Comparison of ENCODE assay signal across 25 mouse cellular contexts in the genomic region with DNA sequence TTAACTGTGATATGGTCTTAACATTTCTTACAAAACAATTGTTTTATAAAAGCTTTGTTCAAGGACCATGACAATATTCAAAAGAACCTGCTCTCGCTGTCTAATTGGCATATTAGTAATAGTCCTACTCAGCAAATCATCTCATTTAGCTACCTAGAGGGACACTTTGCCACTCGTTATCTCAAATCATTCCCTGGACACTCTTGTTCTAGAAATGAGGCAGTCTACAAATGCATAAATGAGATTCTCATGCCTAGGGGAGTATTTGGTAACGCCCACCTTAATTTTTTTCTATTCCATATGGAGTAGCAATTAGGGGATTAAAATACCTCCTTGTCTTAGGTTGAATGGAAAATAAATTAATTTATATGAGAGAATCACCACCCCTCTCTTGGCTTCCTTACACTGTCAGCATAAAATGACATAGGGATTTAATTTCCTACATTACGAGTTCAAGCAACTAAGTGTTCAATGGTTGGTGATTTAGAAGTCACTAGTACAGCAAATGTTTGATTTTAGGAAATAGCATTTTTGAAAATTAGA.
DNase-seq lines count a peak whose midpoint lies in the region; ATAC-seq lines count a peak whose summit lies in the region.
"Had no signal": no experiment of that assay in that cellular context is flagged by ENCODE, and none has a peak within 500 bp of the region (broad histone marks: within the 10 kb centered on the region; RNA-seq: fewer than 3 reads in every experiment).

No protein-coding gene starts in this region.

- H3K4me3 ChIP-seq in hindbrain, embryonic 12.5 days, result no peak overlapping the region
- no peak overlapping the region for H3K4me3 ChIP-seq in hindbrain, embryonic 16.5 days (ENCODE audit: low read length)
- H3K4me3 ChIP-seq in neural tube, embryonic 12.5 days, result no peak overlapping the region
- no peak overlapping the region for H3K4me3 ChIP-seq in neural tube, embryonic 14.5 days (ENCODE audit: low read depth, low read length)
- H3K4me3 ChIP-seq: embryonic facial prominence, embryonic 12.5 days; erythroblast, embryonic 14.5 days; forebrain, embryonic 12.5 days; forebrain, embryonic 15.5 days; heart, embryonic 12.5 days; heart, embryonic 15.5 days; hindbrain, embryonic 15.5 days had no signal

- no peaks in the 10 kb centered on the region for H3K9me3 ChIP-seq in hindbrain, embryonic 12.5 days (replicated peaks)
- no peaks in the 10 kb centered on the region for H3K9me3 ChIP-seq in hindbrain, embryonic 16.5 days (ENCODE audit: control insufficient read depth, low read length)
- H3K9me3 ChIP-seq in neural tube, embryonic 12.5 days, result no peaks in the 10 kb centered on the region
- H3K9me3 ChIP-seq in neural tube, embryonic 14.5 days (ENCODE audit: control insufficient read depth, low read length), result no peaks in the 10 kb centered on the region
- H3K9me3 ChIP-seq: embryonic facial prominence, embryonic 12.5 days; forebrain, embryonic 12.5 days; forebrain, embryonic 15.5 days; heart, embryonic 12.5 days; heart, embryonic 15.5 days; hindbrain, embryonic 15.5 days had no signal

- intact Hi-C loops in heart, postnatal 10 days (cut with DNase I), result no loop called here

- H3K4me2 ChIP-seq in hindbrain, embryonic 12.5 days (replicated peaks), result no peak overlapping the region
- no peak overlapping the region for H3K4me2 ChIP-seq in hindbrain, embryonic 16.5 days (ENCODE audit: low read length)
- H3K4me2 ChIP-seq in neural tube, embryonic 12.5 days (replicated peaks), result no peak overlapping the region
- H3K4me2 ChIP-seq in neural tube, embryonic 14.5 days (ENCODE audit: low read depth, low read length), result no peak overlapping the region
- H3K4me2 ChIP-seq: embryonic facial prominence, embryonic 12.5 days; forebrain, embryonic 12.5 days; forebrain, embryonic 15.5 days; heart, embryonic 12.5 days; heart, embryonic 15.5 days; hindbrain, embryonic 15.5 days had no signal

- H3K27me3 ChIP-seq in hindbrain, embryonic 12.5 days, result no peaks in the 10 kb centered on the region
- no peaks in the 10 kb centered on the region for H3K27me3 ChIP-seq in hindbrain, embryonic 16.5 days (replicated peaks; ENCODE audit: control insufficient read depth, insufficient read depth, low read length)
- no peaks in the 10 kb centered on the region for H3K27me3 ChIP-seq in neural tube, embryonic 12.5 days (replicated peaks)
- no peaks in the 10 kb centered on the region for H3K27me3 ChIP-seq in neural tube, embryonic 14.5 days (ENCODE audit: control insufficient read depth, insufficient read depth, low read length)
- H3K27me3 ChIP-seq: embryonic facial prominence, embryonic 12.5 days; forebrain, embryonic 12.5 days; forebrain, embryonic 15.5 days; heart, embryonic 12.5 days; heart, embryonic 15.5 days; hindbrain, embryonic 15.5 days had no signal

- DNase-seq in neural tube, embryonic 10.5 days (ENCODE audit: extremely low spot score, low spot score), result no peak
- DNase-seq in heart, postnatal 10 days, result no peak
- DNase-seq: adrenal gland, adult 2 months; adrenal gland, postnatal 14 days; cerebellum, adult 18-20 months; cerebellum, adult 9-10 months; cerebellum, postnatal 14 days; gastrocnemius, postnatal 25 days; heart, adult 18-20 months; heart, postnatal 14 days; heart, postnatal 4 days had no signal

- H3K4me1 ChIP-seq in hindbrain, embryonic 12.5 days, result no peaks in the 10 kb centered on the region
- no peaks in the 10 kb centered on the region for H3K4me1 ChIP-seq in hindbrain, embryonic 16.5 days (ENCODE audit: control insufficient read depth, insufficient read depth, low read depth, low read length)
- H3K4me1 ChIP-seq in neural tube, embryonic 12.5 days, result no peaks in the 10 kb centered on the region
- H3K4me1 ChIP-seq in neural tube, embryonic 14.5 days (ENCODE audit: control insufficient read depth, insufficient read depth, low read length), result no peaks in the 10 kb centered on the region
- H3K4me1 ChIP-seq: embryonic facial prominence, embryonic 12.5 days; forebrain, embryonic 12.5 days; forebrain, embryonic 15.5 days; heart, embryonic 12.5 days; heart, embryonic 15.5 days; hindbrain, embryonic 15.5 days had no signal

- H3K36me3 ChIP-seq in hindbrain, embryonic 12.5 days, result no peaks in the 10 kb centered on the region
- H3K36me3 ChIP-seq in hindbrain, embryonic 16.5 days (ENCODE audit: control insufficient read depth, insufficient read depth, low read length), result no peaks in the 10 kb centered on the region
- no peaks in the 10 kb centered on the region for H3K36me3 ChIP-seq in neural tube, embryonic 12.5 days
- H3K36me3 ChIP-seq in neural tube, embryonic 14.5 days (ENCODE audit: control insufficient read depth, insufficient read depth, low read length), result no peaks in the 10 kb centered on the region
- H3K36me3 ChIP-seq: embryonic facial prominence, embryonic 12.5 days; forebrain, embryonic 12.5 days; forebrain, embryonic 15.5 days; heart, embryonic 12.5 days; heart, embryonic 15.5 days had no signal

- H3K27ac ChIP-seq in hindbrain, embryonic 12.5 days, result no peak overlapping the region
- H3K27ac ChIP-seq in hindbrain, embryonic 16.5 days (ENCODE audit: low read depth, low read length), result no peak overlapping the region
- no peak overlapping the region for H3K27ac ChIP-seq in neural tube, embryonic 12.5 days
- no peak overlapping the region for H3K27ac ChIP-seq in neural tube, embryonic 14.5 days (ENCODE audit: low read depth, low read length)
- H3K27ac ChIP-seq: embryonic facial prominence, embryonic 12.5 days; forebrain, embryonic 12.5 days; forebrain, embryonic 15.5 days; heart, embryonic 15.5 days; hindbrain, embryonic 15.5 days had no signal

- 67% methylated on average over 4 of the region's 4 CpGs for WGBS in hindbrain, embryonic 12.5 days
- 57% methylated on average over 4 of the region's 4 CpGs for WGBS in hindbrain, embryonic 16.5 days
- WGBS in neural tube, embryonic 12.5 days, result 68% methylated on average over 4 of the region's 4 CpGs
- WGBS in neural tube, embryonic 14.5 days, result 45% methylated on average over 4 of the region's 4 CpGs

- ATAC-seq in hindbrain, embryonic 12.5 days (ENCODE audit: low FRiP score), result peak; percentile 54
- ATAC-seq in hindbrain, embryonic 16.5 days, result no peak
- ATAC-seq in neural tube, embryonic 12.5 days (ENCODE audit: low FRiP score, low read depth), result 0 out of 2 replicates have a peak, but pooled peaks have one; percentile 29
- ATAC-seq in neural tube, embryonic 14.5 days (ENCODE audit: low read depth), result peak; percentile 51; the same call in 1 of the 2 replicates
- ATAC-seq: CD4-positive, CD25-positive, alpha-beta regulatory T cell, adult 4 months; forebrain, embryonic 15.5 days; inflammation-experienced regulatory T-cells, adult 6 months; intestine, embryonic 16.5 days had no signal

- no peak overlapping the region for H3K9ac ChIP-seq in hindbrain, embryonic 12.5 days
- H3K9ac ChIP-seq in hindbrain, embryonic 16.5 days (ENCODE audit: low read depth, low read length), result no peak overlapping the region
- H3K9ac ChIP-seq in neural tube, embryonic 12.5 days, result no peak overlapping the region
- H3K9ac ChIP-seq in neural tube, embryonic 14.5 days (replicated peaks; ENCODE audit: low read depth, low read length), result no peak overlapping the region
- H3K9ac ChIP-seq: embryonic facial prominence, embryonic 12.5 days; forebrain, embryonic 12.5 days; forebrain, embryonic 15.5 days; heart, embryonic 12.5 days; heart, embryonic 15.5 days; hindbrain, embryonic 15.5 days had no signal
